Mouse (Mus musculus): ENCODE data around the gene D17H6S53E. TPM values are rescaled to one million over a fixed set of nuclear protein-coding genes. Genes with fewer than 3 reads are reported as not detected.
"Not testable (repeated sequence)": the region's sequence is repeated elsewhere in the genome, so short reads cannot be mapped to it uniquely, and the experiment has no call there.

Gene D17H6S53E
- polyA plus RNA-seq, 1 experiment from 2014 or later: 6.0 TPM

GRCm38 (mm10) chr17:35123287-35123686 is 2.9 kb upstream of the D17H6S53E start:
- not testable (repeated sequence) for H3K9me3 ChIP-seq (ENCODE audit: control insufficient read depth, low read length); H3K9ac ChIP-seq (replicated peaks; ENCODE audit: low read length); H3K4me3 ChIP-seq (replicated peaks; ENCODE audit: low read depth, low read length); H3K27ac ChIP-seq (replicated peaks; ENCODE audit: low read depth, low read length); DNase-seq; H3K4me2 ChIP-seq (ENCODE audit: low read length); ATAC-seq (ENCODE audit: low FRiP score, low TSS enrichment); H3K27me3 ChIP-seq (ENCODE audit: control insufficient read depth, insufficient read depth, low read length)
- peaks cover 19% of the 10 kb centered on the region for H3K4me1 ChIP-seq (ENCODE audit: control insufficient read depth, insufficient read depth, low read length)
- 89% methylated on average over 9 of the region's 9 CpGs for WGBS
- peaks cover 25% of the 10 kb centered on the region for H3K36me3 ChIP-seq (ENCODE audit: control insufficient read depth, insufficient read depth, low read length)

- 95% methylated on average over 12 of the region's 12 CpGs for WGBS
Observed at GRCm38 (mm10) chr17:35124261-35124896, 1.8 kb upstream of the D17H6S53E start.

GRCm38 (mm10) chr17:35125081-35125480 is 1.1 kb upstream of the D17H6S53E start:
- Histone ChIP-seq H3K27ac (replicated peaks; ENCODE audit: low read depth, low read length) (no peak overlapping the region), H3K9me3 (ENCODE audit: control insufficient read depth, low read length) (no peaks in the 10 kb centered on the region), H3K9ac (replicated peaks; ENCODE audit: low read length) (no peak overlapping the region), H3K4me1 (ENCODE audit: control insufficient read depth, insufficient read depth, low read length) (peaks cover 18% of the 10 kb centered on the region), H3K4me2 (ENCODE audit: low read length) (no peak overlapping the region), H3K36me3 (ENCODE audit: control insufficient read depth, insufficient read depth, low read length) (peaks cover 14% of the 10 kb centered on the region), H3K27me3 (ENCODE audit: control insufficient read depth, insufficient read depth, low read length) (no peaks in the 10 kb centered on the region), H3K4me3 (replicated peaks; ENCODE audit: low read depth, low read length) (no peak overlapping the region)
- DNase-seq (no peak), ATAC-seq (ENCODE audit: low FRiP score, low TSS enrichment) (no peak)
- 94% methylated on average over 1 of the region's 1 CpGs for WGBS

More at GRCm38 (mm10) chr17:35124261-35124896, 1.8 kb upstream of the D17H6S53E start:
- not testable (repeated sequence) for H3K27ac ChIP-seq (replicated peaks; ENCODE audit: low read depth, low read length); H3K4me2 ChIP-seq (ENCODE audit: low read length); H3K9ac ChIP-seq (replicated peaks; ENCODE audit: low read length); H3K9me3 ChIP-seq (ENCODE audit: control insufficient read depth, low read length); H3K27me3 ChIP-seq (ENCODE audit: control insufficient read depth, insufficient read depth, low read length); DNase-seq; H3K4me3 ChIP-seq (replicated peaks; ENCODE audit: low read depth, low read length); ATAC-seq (ENCODE audit: low FRiP score, low TSS enrichment)
- H3K4me1 ChIP-seq (ENCODE audit: control insufficient read depth, insufficient read depth, low read length): peaks cover 19% of the 10 kb centered on the region
- peaks cover 16% of the 10 kb centered on the region; the same call in 1 of the 2 replicates for H3K36me3 ChIP-seq (ENCODE audit: control insufficient read depth, insufficient read depth, low read length)

- Histone ChIP-seq H3K9me3 (ENCODE audit: control insufficient read depth, low read length) (no peaks in the 10 kb centered on the region), H3K27me3 (ENCODE audit: control insufficient read depth, insufficient read depth, low read length) (no peaks in the 10 kb centered on the region), H3K4me1 (ENCODE audit: control insufficient read depth, insufficient read depth, low read length) (peaks cover 13% of the 10 kb centered on the region; the same call in 1 of the 2 replicates), H3K27ac (replicated peaks; ENCODE audit: low read depth, low read length) (peak overlapping the region; percentile 74; the same call in 1 of the 2 replicates), H3K9ac (replicated peaks; ENCODE audit: low read length) (peak overlapping the region; percentile 78), H3K4me2 (ENCODE audit: low read length) (peak overlapping the region; percentile 77), H3K36me3 (ENCODE audit: control insufficient read depth, insufficient read depth, low read length) (peaks cover 18% of the 10 kb centered on the region), H3K4me3 (replicated peaks; ENCODE audit: low read depth, low read length) (peak overlapping the region; percentile 59)
- WGBS: 42% methylated on average over 6 of the region's 6 CpGs
- ATAC-seq (ENCODE audit: low FRiP score, low TSS enrichment): no peak
- no peak for DNase-seq
Observed at GRCm38 (mm10) chr17:35125578-35125977, 595 bp upstream of the D17H6S53E start.

- WGBS: 68% methylated on average over 13 of the region's 13 CpGs
- ATAC-seq (ENCODE audit: low FRiP score, low TSS enrichment): no peak
- H3K9ac ChIP-seq (replicated peaks; ENCODE audit: low read length): peak overlapping the region; percentile 78
- no peak overlapping the region for H3K27ac ChIP-seq (replicated peaks; ENCODE audit: low read depth, low read length)
- peaks cover 13% of the 10 kb centered on the region; the same call in 1 of the 2 replicates for H3K4me1 ChIP-seq (ENCODE audit: control insufficient read depth, insufficient read depth, low read length)
- H3K4me2 ChIP-seq (ENCODE audit: low read length): peak overlapping the region; percentile 77
- no peaks in the 10 kb centered on the region for H3K9me3 ChIP-seq (ENCODE audit: control insufficient read depth, low read length)
- H3K27me3 ChIP-seq (ENCODE audit: control insufficient read depth, insufficient read depth, low read length): no peaks in the 10 kb centered on the region
- peak overlapping the region; percentile 59 for H3K4me3 ChIP-seq (replicated peaks; ENCODE audit: low read depth, low read length)
- DNase-seq: no peak
- H3K36me3 ChIP-seq (ENCODE audit: control insufficient read depth, insufficient read depth, low read length): peaks cover 18% of the 10 kb centered on the region
Observed at GRCm38 (mm10) chr17:35127017-35127416, 844 bp downstream of the D17H6S53E start.

GRCm38 (mm10) chr17:35128996-35129395 is 2.8 kb downstream of the D17H6S53E start:
- Histone ChIP-seq H3K4me3 (replicated peaks; ENCODE audit: low read depth, low read length) (no peak overlapping the region), H3K4me2 (ENCODE audit: low read length) (no peak overlapping the region), H3K27me3 (ENCODE audit: control insufficient read depth, insufficient read depth, low read length) (no peaks in the 10 kb centered on the region), H3K9ac (replicated peaks; ENCODE audit: low read length) (no peak overlapping the region), H3K4me1 (ENCODE audit: control insufficient read depth, insufficient read depth, low read length) (peaks cover 7% of the 10 kb centered on the region; the same call in 1 of the 2 replicates), H3K27ac (replicated peaks; ENCODE audit: low read depth, low read length) (no peak overlapping the region), H3K9me3 (ENCODE audit: control insufficient read depth, low read length) (no peaks in the 10 kb centered on the region), H3K36me3 (ENCODE audit: control insufficient read depth, insufficient read depth, low read length) (peaks cover 13% of the 10 kb centered on the region; the same call in 1 of the 2 replicates)
- 73% methylated on average over 11 of the region's 11 CpGs for WGBS
- no peak for ATAC-seq (ENCODE audit: low FRiP score, low TSS enrichment)
- no peak for DNase-seq

- DNase-seq (no peak), ATAC-seq (ENCODE audit: low FRiP score, low TSS enrichment) (no peak)
- Histone ChIP-seq H3K4me2 (ENCODE audit: low read length) (no peak overlapping the region), H3K27ac (replicated peaks; ENCODE audit: low read depth, low read length) (no peak overlapping the region), H3K36me3 (ENCODE audit: control insufficient read depth, insufficient read depth, low read length) (peaks cover 8% of the 10 kb centered on the region; the same call in 1 of the 2 replicates), H3K4me1 (ENCODE audit: control insufficient read depth, insufficient read depth, low read length) (peaks cover 7% of the 10 kb centered on the region; the same call in 1 of the 2 replicates), H3K27me3 (ENCODE audit: control insufficient read depth, insufficient read depth, low read length) (no peaks in the 10 kb centered on the region), H3K4me3 (replicated peaks; ENCODE audit: low read depth, low read length) (no peak overlapping the region), H3K9ac (replicated peaks; ENCODE audit: low read length) (no peak overlapping the region), H3K9me3 (ENCODE audit: control insufficient read depth, low read length) (no peaks in the 10 kb centered on the region)
- 89% methylated on average over 8 of the region's 8 CpGs for WGBS
Observed at GRCm38 (mm10) chr17:35131038-35131437, 4.9 kb downstream of the D17H6S53E start.

- no peak within 1 kb of the TSS for H3K9ac ChIP-seq (replicated peaks; ENCODE audit: low read length)
- no peak within 1 kb of the TSS for H3K4me2 ChIP-seq (ENCODE audit: low read length)
- no peak within 1 kb of the TSS for H3K4me3 ChIP-seq (replicated peaks; ENCODE audit: low read depth, low read length)
- 88% methylated on average over 15 of the region's 15 CpGs for WGBS
- ATAC-seq (ENCODE audit: low FRiP score, low TSS enrichment) (no peak), DNase-seq (no peak)
- peaks cover 10% of the 10 kb centered on the region for H3K4me1 ChIP-seq (ENCODE audit: control insufficient read depth, insufficient read depth, low read length)
- H3K27ac ChIP-seq (replicated peaks; ENCODE audit: low read depth, low read length): no peak within 1 kb of the TSS
- no peaks in the 10 kb centered on the region for H3K27me3 ChIP-seq (ENCODE audit: control insufficient read depth, insufficient read depth, low read length)
- H3K9me3 ChIP-seq (ENCODE audit: control insufficient read depth, low read length): no peaks in the 10 kb centered on the region
- peaks cover 8% of the 10 kb centered on the region; the same call in 1 of the 2 replicates for H3K36me3 ChIP-seq (ENCODE audit: control insufficient read depth, insufficient read depth, low read length)
Observed at GRCm38 (mm10) chr17:35131500-35132173, 5.5 kb downstream of the D17H6S53E start, which contains the start of gene Apom. Apom (minus strand) TSS chr17:35132050.
